Mouse (Mus musculus): ENCODE measurements around the gene Ttpal. TPM values are rescaled to one million over a fixed set of nuclear protein-coding genes. Genes with fewer than 3 reads are reported as not detected.
A peak's percentile ranks its signal among the peaks of the same experiment; 100 is the strongest.
"Not testable (repeated sequence)": the region's sequence is repeated elsewhere in the genome, so short reads cannot be mapped to it uniquely, and the experiment has no call there.

Ttpal gene
- total RNA-seq, 4 experiments from 2014 or later: 48.2 to 50.3 (median 49.2) TPM

DNA sequence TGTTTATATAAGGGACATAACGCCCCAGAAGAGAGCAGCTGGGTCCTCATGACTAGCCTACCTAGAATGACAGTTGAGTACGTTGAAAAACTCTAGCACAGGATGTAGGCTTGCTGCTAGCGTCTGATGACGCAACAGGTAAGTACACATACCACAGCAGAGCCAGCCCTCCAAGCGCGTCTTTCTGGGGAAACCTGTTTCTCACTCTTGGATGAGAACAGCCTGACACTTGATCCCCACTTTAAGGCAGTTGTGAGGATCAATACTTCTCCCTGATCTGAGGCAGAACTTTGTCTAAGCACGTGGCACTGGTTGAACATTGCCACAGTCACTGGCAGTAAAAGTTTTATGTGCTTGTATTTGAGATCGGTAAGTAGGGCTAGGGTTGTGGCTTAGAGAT is 18.3 kb downstream of the Ttpal start:
- no peak for DNase-seq (ENCODE audit: low spot score in 2 of 2)

DNA sequence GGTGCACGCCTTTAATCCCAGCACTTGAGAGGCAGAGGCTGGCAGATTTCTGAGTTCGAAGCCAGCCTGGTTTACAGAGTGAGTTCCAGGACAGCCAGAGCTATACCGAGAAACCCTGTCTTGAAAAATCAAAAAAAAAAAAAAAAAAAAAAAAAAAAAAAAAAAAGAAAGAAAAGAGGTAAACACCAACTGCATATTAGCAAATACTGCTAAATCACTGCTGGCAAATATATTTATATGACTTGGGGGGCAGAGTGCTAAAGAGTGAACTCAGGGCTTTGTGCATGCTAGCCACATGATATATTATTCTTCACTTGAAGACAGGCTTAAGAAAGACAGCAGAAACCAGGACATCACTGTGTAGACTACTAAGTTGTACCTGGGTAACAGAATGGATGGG is 19.3 kb downstream of the Ttpal start:
- DNase-seq (ENCODE audit: low spot score in 2 of 2): not testable (repeated sequence)

DNA sequence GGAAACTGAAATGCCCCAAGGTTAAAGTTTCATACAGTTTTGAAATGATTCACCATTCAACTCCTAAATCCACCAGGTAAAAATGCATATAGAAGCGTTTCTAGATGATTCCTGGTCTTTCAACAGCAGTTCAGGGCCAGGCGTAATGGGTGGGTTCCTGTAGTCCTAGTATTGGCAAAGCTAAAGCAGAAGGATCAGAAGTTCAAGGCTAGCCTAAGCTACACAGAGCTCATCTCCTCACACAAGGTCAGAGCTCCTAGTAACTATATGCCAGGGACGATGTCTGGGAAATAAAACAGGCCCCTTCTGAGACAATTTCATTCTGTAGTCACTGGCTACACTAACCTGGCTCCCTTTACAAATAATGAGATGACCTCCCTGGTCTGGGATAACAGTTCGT is 29.1 kb downstream of the Ttpal start:
- no peak for DNase-seq (ENCODE audit: low spot score in 2 of 2)

DNA sequence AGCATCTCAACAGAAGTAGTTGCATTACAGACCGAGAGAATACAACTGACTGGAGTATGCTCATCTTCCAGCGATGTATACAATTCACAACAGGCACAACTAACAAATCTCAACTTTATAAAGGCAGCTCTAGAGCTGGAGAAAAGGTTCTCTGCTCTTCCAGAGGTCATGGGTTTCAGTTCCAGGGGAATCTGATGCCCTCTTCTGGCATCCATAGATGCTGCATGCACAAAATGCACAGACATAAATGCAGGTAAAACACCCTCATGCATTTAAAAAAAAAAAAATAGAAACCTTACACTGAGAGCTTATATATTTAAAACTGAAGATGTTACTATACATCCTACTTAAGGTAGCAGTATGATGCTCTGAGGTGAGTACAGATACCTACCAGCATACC is 29.6 kb downstream of the Ttpal start:
- no peak for DNase-seq (ENCODE audit: low spot score in 2 of 2)

DNA sequence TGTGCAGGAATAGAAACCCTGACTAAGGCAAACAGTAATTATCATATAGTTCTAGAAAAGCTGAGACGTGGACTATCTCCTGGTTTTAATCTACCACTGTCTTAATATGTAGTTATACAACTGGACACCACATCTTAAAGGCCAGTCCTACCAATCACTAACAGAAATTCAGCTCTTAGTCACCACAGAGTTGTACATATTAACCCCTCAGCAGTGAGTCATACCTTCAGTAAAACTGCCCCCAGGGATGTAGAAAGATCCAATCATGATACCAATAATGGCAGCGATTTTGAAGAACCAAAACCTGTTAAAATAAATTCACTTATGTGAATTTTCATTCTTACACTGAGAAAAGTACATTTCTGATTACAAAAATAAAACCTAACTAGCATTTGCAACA is 32.1 kb downstream of the Ttpal start:
- DNase-seq (ENCODE audit: low spot score in 2 of 2): no peak

DNA sequence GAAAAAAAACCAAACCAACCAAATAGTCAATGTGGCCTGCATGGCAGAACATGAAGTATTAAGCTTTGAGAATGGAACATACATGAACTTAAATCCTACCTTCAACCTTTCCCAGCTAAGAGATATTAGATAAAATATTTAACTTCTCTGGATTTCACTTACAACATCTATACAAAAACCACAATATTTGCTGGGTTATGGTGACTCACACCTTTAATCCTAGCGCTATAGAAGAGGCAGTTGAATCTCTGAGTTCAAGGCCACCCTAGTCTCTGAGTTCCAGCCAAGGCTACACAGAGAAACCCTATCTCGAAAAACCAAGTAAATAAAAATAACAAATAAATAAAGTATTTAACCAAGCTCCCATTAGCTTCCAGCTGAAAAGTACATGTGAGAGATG is 33.9 kb downstream of the Ttpal start:
- no peak for DNase-seq (ENCODE audit: low spot score in 2 of 2)

DNA sequence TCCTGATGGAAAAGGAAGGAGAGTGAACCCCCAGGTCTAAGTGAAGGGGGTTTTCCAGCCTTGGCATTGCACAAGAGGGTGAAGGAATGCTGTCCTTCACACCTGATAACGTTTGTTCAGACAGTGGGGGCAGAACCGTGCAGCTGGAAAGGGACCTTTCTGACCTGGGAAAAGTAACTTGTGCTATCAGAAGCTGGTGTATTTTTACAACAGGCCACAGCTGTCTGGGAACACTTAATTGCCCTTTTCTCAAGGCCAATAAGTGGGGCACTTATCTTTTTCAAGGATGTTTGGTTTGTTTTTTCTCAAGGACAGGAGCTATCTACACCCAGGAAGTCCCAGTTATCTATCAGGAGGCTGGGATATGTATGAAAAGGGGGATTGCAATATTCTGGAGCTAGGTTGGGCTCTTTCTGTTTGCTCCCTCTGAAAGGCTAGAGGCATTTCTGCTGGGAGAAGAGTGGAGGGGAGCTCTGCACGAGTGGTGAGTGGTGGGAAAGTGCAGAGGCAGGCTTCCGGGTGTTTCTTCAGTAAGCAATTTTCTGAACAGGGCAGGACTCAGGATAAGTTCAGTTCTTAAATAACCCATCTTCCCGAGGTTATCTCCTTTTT is 35.6 kb downstream of the Ttpal start:
- DNase-seq (ENCODE audit: low spot score in 2 of 2): no peak

DNA sequence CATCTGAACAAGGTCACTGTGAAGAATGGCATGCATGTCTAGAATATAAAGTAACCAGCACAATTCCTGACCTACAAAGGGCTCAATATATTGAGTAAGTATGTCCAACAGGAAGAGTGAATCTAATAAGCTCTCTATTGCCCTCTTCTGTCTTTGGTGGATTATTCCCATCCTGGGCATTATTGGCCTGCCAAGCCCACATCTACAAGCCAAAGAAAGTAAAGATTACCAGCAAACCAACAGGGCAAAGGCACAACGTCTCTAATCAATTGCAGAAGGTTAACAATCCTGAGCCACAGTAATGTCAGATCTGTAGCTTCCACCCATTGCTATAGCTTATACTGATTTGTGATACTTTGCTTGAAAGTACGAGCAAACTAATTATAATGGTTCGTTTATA is 38.4 kb downstream of the Ttpal start:
- no peak for DNase-seq (ENCODE audit: low spot score in 2 of 2)

DNA sequence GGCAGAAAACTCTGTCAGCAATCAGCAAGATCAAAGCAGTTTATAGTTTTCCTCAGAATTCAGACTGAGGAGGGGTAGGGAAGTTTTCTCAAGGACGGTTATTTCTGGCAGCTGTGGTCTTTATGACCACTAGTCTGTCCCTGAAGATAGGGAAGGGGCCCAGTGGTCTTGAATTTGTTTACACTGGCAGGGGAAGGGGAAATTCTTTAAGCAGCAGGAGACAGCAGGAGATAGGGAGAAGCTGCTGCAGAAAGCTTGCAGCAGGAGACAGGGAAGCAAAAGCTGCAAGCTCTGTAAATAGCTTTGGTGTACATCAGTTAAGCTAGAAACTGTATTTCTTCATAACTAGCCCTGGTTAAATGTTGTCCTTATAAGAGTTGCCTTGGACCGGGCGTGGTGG is 39.6 kb downstream of the Ttpal start:
- DNase-seq (ENCODE audit: low spot score in 2 of 2): no peak

DNA sequence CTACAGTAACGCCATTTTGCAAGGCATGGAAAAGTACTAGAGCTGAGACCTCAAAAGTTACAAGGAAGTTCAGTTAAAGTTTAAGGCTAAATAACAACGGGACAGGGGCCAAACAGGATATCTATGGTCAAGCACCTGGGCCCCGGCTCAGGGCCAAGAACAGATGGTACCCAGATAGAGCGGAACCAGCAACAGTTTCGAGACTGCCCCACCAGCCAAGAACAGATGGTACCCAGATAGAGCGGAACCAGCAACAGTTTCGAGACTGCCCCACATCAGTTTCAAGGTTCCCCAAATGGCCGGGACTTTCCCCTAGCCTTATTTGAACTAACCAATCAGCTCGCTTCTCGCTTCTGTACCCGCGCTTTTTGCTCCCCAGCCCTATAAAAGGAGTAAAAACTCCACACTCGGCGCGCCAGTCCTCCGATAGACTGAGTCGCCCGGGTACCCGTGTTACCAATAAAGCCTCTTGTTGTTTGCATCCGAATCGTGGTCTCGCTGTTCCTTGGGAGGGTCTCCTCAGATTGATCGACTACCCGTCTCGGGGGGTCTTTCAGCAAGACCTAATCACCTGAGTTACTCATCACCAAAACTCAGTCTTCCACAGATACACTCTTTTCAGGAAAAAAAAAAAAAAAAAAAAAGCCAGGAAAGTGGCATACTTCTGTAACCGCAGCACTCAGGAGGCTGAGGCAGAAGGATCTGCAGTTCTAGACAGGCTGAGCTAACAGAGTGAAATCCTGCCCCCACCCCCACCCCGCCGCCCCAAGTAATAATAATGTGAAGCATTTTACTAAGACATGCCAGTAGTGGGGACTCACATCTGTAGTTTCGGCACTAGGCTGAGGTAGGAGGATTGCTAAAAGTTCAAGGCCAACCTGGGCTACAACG is 40.8 kb downstream of the Ttpal start:
- no peak for DNase-seq (ENCODE audit: low spot score in 2 of 2)

DNA sequence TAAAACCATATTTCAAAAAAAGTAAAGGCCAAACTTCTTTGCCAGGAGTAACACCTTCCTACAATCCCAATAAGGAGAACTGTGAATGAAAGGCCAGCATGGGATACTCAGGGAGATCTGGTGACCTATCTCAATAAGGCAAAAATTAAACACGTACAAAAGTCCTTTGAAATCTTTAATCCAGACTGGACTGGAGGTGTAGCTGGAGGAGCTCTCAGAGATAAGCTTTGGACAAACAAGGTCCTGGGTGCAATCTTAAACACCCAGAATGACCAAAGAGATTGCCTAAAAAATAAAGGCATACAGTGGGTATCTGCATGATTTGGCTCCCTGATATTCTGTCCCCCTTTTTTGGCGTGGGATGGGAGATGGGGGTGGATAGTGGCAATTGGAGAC is 41.5 kb downstream of the Ttpal start:
- DNase-seq (ENCODE audit: low spot score in 2 of 2): no peak

DNA sequence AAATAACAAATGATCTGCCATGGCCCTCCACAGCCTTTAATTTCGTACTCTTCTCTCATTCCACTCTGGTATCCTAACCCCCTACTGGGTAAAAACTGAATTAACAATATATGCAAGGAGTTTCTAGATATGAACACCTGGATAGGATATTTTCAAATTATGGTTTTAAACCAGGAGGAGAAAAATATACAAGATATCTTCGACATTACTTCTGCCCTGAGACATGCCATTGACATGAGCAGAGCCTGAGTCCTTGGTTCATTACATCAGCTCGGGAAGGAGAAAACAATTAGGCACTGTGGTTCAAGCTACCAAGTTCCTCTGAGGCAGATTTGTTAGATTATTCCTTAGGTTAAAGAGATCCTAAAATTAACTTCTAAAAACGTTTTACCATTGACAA is 41.9 kb downstream of the Ttpal start:
- no peak for DNase-seq (ENCODE audit: low spot score in 2 of 2)

DNA sequence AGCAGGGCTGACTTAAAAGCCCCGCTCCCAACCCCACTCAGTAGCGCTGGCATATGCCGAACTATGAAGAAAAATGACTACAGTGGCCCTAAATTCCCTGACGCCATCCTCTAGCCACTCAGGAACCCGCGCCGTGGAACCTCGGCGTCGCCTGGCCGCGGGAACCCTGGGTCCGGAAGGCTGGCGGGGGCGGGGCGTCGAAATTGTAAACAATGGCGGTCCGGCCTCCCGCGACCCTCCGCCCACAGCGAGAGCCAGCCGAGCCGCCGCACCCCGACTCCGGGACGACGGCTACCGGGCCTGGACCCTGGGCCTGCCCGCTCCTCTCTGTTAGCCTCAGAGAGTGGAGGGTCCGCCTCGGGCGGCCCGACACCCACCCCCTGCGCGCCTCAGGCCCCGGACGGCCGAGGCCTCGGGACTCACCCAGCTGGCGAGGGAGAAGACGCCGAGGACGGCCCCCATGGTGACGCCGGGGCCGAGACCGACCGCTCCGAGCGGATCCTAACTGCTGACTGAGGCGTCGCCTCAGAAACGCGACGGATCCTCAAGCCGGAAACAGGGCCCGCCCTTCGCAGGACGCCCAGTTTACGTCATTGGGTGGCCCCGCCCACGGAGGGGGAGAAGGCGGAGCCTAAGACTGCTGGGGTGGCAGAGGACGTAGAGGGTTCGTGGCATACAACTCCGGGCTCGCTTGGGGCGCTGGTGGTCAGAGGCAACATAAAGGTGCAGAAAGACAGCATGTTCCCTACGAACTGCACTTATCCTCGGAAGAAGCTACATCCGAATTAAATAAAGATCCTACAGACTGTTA is 42.7 kb downstream of the Ttpal start, which contains the start of gene Serinc3:
TSS of gene Serinc3 (minus strand) at position 557 of the 811 bp plus-strand sequence.
- peak; percentile 95 to 97 for DNase-seq (ENCODE audit: low spot score in 2 of 2)

DNA sequence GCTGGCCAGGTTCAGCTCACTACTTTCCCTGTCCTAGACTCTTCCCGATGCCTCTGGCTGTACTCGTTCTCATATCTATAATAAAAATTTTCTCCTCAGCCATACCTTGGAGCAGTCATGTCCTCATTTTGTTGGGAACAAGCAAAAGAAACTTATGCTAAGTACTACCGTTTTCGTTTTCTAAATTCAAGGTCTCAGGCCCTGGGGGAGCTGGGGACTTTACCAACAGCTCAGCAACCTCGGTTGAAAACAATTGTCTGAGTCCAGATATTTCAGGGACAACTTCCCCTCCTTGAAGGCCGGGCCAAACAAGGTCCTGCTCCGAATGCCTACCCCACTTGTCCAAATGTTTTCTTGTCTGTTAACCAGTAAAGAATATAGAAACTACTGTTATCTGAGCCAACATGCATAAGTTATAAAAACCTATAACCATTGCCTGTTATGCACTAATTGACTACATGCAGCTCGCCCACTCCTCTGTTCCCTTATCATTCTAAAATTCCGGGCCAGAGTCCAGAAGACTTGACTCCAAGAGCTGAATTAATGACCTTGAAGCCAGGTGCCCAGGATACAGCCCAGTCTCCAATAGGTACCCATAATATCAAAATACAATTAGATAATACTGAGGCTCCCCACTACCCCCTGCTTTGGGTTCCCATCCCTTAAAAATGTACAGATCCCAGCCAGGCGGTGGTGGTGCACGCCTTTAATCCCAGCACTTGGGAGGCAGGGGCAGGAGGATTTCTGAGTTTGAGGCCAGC is 43.8 kb downstream of the Ttpal start:
- DNase-seq (ENCODE audit: low spot score in 2 of 2): no peak

DNA sequence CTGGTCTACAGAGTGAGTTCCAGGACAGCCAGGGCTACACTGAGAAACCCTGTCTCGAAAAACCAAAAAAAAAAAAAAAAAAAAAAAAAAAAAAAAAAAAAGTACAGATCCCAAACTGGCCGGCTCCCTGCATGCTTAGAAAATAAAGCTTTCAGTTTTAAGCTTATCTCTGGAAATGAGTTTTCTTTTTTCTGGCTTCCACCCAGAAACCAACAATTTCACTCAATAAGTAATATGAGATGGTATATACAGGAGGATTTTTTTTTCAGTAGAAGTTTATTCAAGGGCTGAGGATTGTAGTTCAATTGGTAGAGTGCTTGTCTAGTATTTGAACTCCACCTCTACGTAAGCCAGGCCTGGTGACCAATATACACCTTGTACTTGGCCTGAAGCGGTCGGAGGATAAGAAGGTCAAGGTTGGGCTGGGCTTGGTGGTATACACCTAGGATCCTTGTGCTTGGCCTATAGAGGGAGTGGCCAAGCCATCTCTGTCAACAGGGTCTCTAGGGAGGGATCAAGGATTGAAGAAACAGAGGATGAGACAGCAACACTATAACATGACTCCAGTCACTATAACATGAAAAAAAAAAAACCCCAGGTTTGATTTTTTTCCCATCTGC is 44.5 kb downstream of the Ttpal start:
- DNase-seq (ENCODE audit: low spot score in 2 of 2): no peak

DNA sequence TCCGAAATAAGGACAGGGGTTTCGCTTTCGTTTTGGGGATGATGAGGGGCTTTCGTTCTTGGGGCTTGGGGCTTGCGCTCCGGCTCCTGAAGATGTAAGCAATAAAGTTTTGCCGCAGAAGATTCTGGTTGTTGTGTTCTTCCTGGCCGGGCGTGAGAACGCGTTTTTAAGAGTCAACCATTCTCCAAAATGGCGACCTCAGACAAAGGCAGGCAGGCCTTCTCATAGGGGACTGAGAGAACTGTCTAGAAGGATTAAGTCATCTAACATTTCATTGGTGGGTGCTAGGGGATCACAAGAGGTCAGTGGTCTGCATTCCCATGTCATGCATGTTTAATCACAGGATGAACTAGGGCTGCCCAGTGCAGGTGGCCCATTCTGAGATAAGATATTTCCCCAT is 53.6 kb downstream of the Ttpal start:
- DNase-seq (ENCODE audit: low spot score in 2 of 2): not testable (repeated sequence)

DNA sequence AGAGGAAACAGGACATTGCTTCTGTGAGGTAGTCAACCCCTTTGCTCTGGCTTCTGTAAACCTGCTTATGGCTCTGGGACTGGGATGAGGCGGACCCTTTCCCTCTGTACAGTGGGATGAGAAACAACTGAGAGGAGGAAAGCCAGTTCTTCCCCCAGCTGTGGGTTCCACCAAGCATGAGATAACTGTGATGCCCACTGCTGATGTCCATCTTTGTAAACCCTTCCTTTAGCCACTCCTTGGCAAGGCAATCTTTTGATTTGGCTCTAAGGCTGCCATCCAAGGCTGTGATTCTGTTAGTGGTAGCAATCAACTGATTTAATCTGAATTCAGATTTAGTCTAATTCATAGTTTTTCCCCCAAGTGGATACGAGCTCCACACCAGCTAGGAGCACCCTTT is 55.4 kb downstream of the Ttpal start:
- no peak for DNase-seq (ENCODE audit: low spot score in 2 of 2)

DNA sequence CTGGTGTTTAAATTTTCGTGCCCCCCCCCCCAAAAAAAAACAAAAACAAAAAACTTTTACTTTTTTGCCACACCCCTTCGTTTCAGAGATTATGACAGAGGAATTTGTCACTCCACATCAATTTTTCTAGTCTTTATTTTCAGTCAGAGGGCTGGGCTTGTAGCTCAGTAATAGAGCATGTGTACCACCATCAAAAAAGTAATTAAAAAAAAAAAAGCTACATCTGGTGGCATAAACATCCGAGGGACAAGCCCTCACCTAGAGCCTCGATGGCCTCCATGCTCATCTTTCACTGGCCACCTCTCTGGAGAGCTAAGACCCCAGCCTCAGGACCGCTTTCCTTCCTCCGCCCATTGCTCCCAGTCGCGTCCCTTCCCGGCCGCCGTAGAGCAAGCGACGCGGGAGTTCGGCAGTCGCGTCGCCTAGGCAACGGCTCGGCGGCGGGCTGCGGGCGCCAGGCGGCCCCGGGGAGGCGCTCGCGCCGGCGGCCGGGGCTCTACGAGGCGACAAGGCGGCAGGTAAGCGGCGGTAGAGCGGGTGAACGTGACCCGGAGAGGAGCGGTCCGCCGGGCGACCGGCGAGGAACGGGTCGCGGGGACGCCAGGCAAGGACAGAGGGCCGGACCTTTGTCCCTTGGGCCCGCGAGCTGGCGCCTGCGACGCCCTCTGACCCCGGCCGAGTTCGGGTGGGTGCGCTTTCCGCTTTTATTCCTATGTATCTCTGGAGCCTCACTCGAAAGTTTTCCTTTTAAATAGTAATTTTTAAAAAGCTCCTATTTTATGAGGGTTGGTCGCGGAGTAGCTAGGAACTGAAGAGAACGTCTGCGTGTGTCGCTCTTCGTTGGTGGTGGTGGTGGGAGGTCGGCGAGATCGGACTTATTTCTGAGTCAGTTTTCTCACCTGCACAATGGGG is 56.1 kb downstream of the Ttpal start, which contains the start of gene Pkig:
TSS of gene Pkig (plus strand) at position 412 of the 912 bp plus-strand sequence.
- peak; percentile 63 to 70 for DNase-seq (ENCODE audit: low spot score in 2 of 2)

DNA sequence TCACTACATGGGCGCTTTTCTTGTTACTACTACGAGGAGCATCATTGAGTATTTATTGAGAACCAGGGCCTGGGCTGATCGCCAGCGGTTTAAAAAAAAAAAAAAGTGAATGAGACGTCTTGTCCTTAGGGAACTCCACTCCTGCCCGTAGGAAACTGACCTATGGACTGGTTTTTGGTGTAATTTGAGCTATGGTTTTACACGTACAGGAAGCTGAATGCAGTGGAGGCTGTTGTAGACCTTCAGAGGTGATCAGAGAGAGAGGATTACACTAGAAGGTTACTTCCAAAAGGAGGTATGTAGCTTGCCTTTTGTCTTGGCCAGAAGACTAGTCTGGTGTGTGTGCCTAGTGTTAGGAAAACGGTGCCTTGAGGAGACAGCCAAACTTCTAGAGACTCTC is 56.8 kb downstream of the Ttpal start:
- DNase-seq (ENCODE audit: low spot score in 2 of 2): no peak

DNA sequence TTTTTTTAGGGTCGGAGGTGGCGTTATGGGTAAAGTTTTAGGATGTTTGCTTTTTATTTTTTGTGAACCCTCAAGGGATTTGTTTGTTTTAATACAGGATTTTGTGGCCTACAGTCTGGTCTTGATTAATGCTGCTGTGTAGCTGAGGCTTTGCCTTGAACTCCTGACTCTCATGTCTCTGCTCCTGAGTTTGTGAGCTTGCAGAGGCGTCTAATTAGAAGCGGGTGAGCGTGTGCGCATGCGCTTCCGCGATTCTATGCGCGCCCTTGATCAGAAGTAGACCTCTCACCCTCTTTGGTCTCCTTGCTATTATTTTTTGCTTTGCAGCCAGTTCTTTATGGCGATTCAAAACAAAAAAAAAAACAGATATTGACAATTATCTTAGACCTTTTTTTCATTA is 57.3 kb downstream of the Ttpal start:
- DNase-seq (ENCODE audit: low spot score in 2 of 2): no peak

All from layer of hippocampus, adult 8-10 months (tissue).